Mouse (Mus musculus) ovary, postnatal 14 days (tissue): ENCODE data around the gene Pdzph1.

Experiments used
- DNase-seq: peaks from one replicate; pipeline ENCODE4 v3.0.0; 2022; ENCODE audit warnings: low spot score

Pdzph1 gene

DNA sequence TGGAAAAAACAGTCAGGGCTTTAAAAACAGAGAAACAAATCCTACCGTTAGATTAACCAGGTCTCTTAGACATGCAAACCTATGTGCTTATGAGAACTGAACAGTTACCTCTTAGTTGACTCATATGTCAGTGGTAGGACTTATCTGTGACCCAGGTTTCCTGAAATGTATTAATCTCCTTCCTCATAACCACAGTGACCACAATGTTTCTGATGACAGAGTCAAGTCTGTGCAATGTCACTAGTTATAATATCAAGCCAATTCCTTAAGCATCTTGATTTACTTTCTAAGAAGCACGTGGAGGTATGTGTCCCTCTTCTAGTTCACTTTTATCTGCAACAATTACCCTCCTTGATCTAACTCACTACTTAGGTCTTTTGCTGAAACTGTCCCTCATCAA is 68.4 kb downstream of the Pdzph1 start:
- DNase-seq, result no peak

DNA sequence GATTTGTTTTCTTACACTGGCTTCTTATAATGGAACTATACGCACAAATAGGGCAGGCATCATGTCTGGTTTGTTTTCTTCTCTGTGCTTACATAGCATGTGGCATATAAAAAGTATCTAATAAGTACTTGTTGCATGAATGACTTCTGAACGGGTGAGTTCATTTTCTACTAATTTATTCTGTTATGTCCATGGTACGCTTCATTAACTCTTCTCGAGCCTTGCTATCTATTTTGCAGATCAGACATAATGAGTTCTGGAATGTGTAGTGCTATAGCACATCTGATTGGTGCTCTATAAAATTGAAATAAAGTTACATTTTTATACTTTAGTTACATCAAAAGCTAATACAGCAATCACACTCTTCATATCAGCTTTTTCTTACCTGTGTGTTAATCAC is 71.2 kb downstream of the Pdzph1 start:
- DNase-seq, result no peak

DNA sequence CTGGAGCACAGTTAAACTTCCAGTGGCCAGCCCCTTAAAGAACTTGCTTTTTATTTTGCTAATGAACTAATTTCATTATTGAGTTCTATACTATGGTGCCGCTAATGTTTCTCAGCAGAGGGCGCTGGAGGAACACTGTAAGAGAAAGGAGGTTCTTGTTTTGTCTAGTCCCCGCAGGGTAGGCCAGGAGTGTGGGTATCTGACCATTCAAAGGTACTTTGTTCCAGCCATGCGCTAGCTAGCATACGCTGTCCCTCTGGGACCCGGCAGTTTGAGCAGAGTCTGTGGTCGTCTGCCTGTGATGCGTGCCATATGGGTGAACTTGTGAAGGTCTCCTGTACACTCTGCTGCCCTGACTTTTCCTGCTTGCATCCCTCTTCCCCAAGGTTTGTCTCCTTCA is 72.1 kb downstream of the Pdzph1 start:
- DNase-seq, result peak; percentile 15

DNA sequence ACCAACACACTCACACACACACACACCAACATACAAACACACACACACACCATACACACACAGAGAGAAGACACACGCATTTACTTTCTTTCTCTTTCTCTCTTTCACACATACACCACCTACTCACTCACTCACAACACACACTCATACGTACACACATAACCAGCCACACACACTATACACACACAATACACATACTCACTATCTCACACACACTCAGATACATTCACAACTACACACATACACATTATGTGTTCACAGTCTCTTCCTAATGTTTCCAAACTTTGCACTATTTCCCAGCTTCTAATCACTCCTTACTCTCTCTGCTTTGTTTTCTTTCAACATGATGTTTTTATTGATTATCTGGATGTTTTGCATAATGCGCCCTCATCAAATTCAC is 72.6 kb downstream of the Pdzph1 start:
- no peak for DNase-seq

DNA sequence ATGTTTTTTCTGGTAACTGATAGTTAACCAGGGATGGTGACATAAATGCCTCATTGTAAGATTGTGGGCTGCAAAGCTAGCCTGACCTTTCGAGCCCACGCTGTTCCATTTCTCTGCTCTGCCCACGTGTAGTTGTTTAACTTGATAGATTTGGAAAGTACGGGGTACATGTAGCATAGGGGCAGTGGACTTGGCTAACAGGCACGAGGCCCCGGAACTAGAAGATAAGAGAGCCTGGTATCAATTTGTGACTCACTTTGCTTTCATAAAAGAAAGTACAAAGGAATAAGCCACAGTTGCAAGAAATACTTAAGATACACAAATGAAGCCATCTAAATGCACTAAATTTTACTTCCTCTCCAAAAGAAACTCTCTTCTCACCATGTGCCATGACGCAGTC is 79.6 kb downstream of the Pdzph1 start:
- DNase-seq, result no peak

DNA sequence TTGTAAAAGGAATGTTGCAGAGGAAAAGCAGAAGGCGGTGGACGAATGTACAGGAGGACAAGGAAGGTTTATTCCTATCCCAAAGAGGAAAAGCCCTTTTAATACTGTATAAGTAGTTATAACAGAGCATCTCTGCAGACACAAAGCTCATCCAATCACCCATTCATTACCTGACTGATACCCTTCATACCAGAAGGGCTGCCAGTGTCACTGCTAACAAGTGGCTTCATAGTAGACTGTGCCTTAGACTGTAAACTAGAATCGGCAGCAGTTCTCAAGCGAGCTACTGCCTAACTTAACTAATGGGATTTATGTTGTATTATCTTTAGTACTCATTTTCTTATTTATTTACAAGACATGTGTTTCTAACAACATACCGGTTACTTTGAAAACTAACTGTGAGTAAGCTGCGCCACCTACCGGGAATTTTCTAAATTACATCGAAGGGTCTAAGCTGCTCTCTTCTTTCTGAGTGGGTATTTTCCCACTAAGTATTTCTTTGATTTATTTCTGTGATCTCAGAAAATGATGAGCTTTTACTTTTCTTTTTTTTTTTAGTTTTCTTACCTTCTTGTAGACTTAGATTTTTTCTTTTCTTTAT is 82.0 kb downstream of the Pdzph1 start:
- DNase-seq, result peak; percentile 60

DNA sequence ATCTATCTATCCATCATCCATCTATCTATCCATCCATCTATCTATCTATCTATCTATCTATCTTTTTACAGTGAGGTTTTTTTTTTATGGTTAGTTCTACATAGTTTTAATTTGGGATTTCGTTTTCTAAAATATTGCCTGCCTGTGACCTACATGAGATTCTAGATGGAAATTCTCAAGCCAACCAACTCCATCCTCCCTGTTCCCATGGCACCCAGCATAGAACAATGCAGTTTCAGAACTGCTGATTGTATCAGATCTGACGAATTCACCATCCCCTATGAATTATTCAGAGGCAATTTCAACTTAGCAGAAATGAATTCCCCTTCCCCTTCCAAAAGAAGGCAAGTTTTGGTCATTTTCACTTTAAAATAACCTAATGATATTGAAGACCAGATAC is 85.2 kb downstream of the Pdzph1 start:
- DNase-seq, result no peak

DNA sequence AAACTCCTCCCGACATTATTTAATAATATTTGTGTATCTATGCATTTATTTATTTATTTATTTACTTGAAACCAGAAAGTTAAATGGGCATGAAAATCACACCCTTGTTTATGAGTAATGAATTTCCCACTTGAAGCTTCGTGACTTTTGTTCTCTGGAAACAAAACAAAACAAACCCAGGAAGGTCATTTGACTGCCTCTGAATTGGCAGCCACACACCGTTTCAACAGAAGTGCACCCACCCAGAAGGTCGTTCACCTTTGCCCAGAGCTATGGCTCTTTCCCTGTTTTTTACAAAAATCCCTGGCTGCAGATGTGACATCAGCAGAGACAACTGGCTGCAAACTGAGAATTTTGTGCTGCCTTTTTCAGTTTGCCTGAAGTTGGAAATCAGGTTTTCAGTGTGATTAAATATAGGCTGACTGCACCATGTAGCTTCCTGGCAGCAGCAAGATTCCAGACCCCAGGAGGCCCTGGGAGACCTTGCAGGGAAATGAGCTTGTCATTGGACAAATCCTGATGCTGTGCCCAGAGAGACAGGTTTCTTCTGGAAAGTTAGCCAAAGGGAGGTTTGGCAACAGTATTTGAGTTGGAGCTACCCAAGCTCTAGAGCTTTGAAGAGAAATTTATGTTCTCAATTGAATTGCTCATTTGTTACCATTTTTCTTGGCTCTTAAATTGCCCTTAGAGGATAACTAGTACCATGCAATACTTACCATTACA is 99.5 kb downstream of the Pdzph1 start:
- no peak for DNase-seq

DNA sequence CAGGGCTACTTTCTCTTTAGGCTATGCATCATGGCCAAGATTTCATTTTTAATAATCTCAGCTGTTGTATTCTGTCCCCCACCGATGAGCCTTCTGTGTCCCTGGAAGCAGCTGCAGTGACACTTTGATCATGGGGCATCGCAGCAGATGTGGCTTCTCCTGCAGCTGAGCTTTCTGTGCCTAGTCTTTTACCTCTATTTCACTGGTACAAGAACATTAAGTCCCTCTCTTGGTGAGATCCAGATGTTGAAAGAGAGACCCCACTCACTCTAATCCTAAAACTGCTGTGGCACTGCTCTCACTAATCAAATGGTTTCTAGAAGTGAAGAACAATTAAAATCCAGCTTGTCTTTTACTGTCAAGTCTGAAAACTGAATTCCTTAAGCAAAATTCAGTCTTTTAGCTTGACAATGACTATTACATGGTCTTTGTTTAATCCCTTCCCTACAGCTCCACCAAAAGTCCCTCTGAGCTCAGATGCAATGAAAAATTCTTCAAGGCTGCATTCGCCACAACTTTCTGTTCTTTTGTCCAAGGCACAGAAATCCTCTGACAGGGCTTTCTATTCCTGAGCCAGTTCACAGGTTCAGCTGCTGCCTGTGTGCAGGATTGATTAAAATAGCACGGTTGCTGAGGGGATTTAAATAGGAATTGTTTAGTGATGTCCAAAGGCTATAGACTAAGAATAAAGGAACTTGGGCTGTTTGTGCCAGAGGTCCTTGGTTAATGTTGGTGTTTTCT is 101.1 kb downstream of the Pdzph1 start:
- no peak for DNase-seq

DNA sequence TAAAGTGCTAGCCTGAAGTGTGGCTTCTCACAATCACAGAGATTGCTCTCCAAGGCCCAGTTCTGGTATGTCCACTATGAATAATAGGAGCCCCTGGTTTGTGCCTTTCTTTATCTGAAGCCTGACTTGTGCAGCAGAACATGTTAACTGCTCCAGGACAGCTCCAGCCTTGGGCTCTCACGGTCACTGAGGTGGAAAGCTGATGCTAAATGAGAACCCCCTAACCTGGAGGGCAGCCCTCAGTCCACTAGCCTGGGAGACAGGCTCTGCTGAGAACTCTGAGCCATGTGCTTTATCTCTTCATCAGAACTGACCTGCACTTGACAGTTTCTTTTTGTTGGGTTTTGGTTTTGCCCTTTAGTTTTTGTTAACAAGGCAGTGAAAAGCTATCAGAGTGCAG is 106.8 kb downstream of the Pdzph1 start:
- DNase-seq, result no peak

DNA sequence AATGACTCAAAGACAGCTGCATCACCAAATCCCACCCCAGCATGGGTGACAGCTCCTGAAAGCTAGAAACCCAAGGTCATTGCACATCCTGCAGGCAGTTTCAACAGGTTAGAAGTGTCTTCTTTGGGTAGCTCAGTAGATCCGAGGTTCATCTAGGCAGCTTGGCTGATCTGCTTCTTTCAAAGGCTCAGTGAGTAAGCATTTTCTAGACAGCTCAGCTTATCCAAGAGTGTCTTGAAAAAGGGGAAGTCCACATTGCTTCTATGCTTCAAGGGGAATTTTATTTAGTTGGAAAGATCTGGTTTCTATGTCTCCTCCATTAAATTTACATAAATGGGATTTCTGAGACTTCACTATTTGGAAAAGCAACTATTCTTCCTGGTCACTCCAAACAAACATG is 117.8 kb downstream of the Pdzph1 start:
- DNase-seq, result no peak

DNA sequence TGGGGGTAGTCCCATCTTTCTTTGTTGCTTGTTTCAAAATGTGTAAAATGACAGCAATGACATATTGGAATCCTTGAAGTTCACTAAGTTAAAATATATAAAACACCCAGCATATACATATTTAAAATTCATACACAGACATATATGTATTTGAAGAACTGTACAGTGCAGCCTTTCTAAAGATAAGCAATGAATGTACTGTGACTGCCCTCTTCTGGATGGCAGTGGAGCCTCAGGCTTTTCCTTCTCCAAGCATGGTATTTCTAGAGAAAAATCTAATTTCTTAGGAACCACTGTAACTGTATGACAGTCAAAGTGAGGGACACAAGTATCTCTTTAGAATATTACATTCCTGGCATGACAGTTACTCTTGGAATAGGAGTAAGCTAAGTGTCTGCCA is 120.4 kb downstream of the Pdzph1 start:
- DNase-seq, result no peak
